Mouse (Mus musculus) ES-E14 (cell line): Measurements from ENCODE around the gene Hk1. TPM values are rescaled to one million over a fixed set of nuclear protein-coding genes. Genes with fewer than 3 reads are reported as not detected.

ENCODE experiments used
- DNase-seq: peaks from one replicate; pipeline ENCODE4 v3.0.0-alpha.2; 2013; ENCODE audit warnings: low read depth, low spot score
- H3K27ac ChIP-seq: 2 replicates; pipeline ENCODE4 v1.5.1; 2012; ENCODE audit warnings: low read depth, mild to moderate bottlenecking, low read length, moderate library complexity, mixed read lengths; ENCODE audit not compliant: poor library complexity, insufficient read depth, severe bottlenecking
- H3K36me3 ChIP-seq: 2 replicates; pipeline ENCODE4 v1.6.1; 2012; ENCODE audit warnings: mild to moderate bottlenecking, low read length, moderate library complexity, mixed read lengths; ENCODE audit not compliant: control insufficient read depth, poor library complexity, insufficient read depth, severe bottlenecking
- H3K4me1 ChIP-seq, 2 experiments: fragments of 150-350 bp in 1 of 2; sonication (generic) in 1 of 2; 2 replicates each; pipeline ENCODE4 v1.6.1; 2012; ENCODE audit warnings: low read length in 2 of 2, mild to moderate bottlenecking in 1 of 2, mixed read lengths in 1 of 2; ENCODE audit not compliant: control insufficient read depth in 2 of 2, insufficient read depth in 2 of 2, poor library complexity in 1 of 2
- H3K4me3 ChIP-seq, 2 experiments: fragments of 150-350 bp in 1 of 2; sonication (generic) in 1 of 2; 2 replicates each; pipeline ENCODE4 v1.5.1; 2012; ENCODE audit warnings: low read length in 2 of 2, low read depth in 1 of 2, mild to moderate bottlenecking in 1 of 2, mixed read lengths in 1 of 2; ENCODE audit not compliant: insufficient read depth in 1 of 2, poor library complexity in 1 of 2, severe bottlenecking in 1 of 2
- H3K9ac ChIP-seq: 2 replicates; pipeline ENCODE4 v1.6.1; 2012; ENCODE audit warnings: low read depth, mild to moderate bottlenecking, low read length, mixed read lengths; ENCODE audit not compliant: poor library complexity, insufficient read depth, severe bottlenecking
- H3K9me3 ChIP-seq: fragments of 150-350 bp; sonication (generic); 2 replicates; pipeline ENCODE4 v1.6.1; 2012; ENCODE audit warnings: low read depth, mild to moderate bottlenecking, low read length; ENCODE audit not compliant: control insufficient read depth, insufficient read depth
- CHD2 ChIP-seq: IDR thresholded peaks from 2 replicates; pipeline ENCODE4 v1.6.1; 2014; ENCODE audit warnings: mild to moderate bottlenecking, low read depth, low read length, inconsistent platforms
- HCFC1 ChIP-seq: IDR thresholded peaks from 2 replicates; pipeline ENCODE4 v1.6.1; 2012; ENCODE audit warnings: low read length, inconsistent platforms, borderline replicate concordance; ENCODE audit not compliant: insufficient read depth
- MAFK ChIP-seq: IDR thresholded peaks from 2 replicates; pipeline ENCODE4 v1.6.1; 2014; ENCODE audit warnings: mild to moderate bottlenecking, low read depth, low read length, inconsistent platforms; ENCODE audit not compliant: insufficient read depth
- ZC3H11A ChIP-seq: IDR thresholded peaks from 2 replicates; pipeline ENCODE4 v1.6.1; 2012; ENCODE audit warnings: low read depth, mild to moderate bottlenecking, inconsistent platforms, low read length, borderline replicate concordance
- ZNF384 ChIP-seq: IDR thresholded peaks from 2 replicates; pipeline ENCODE4 v1.6.1; 2012; ENCODE audit warnings: low read depth, low read length, inconsistent platforms
- in situ Hi-C, 2 experiments: fragments of 600-800 bp; cut with MboI; formaldehyde crosslinking; loops; one replicate each; pipeline ENCODE4 v1.15.1; 2025; ENCODE audit warnings: low sequenced_read_pairs in 2 of 2, inconsistent platforms in 1 of 2; ENCODE audit not compliant: unreplicated experiment in 2 of 2
- total RNA-seq: library from RNA; depleted of rRNA; stranded (reverse); fragments of 300-350 nt; gene quantifications from 2 replicates; pipeline ENCODE4 v1.2.3, GENCODE M21; 2012

Hk1 gene
- total RNA-seq, 1 experiment, result 18.8 TPM

- in situ Hi-C loops, result no loop called here
- peaks cover 0 to 18% of the 10 kb centered on the region in 2 experiments; a peak in 3 of 4 replicates for H3K4me1 ChIP-seq
Observed at GRCm38 (mm10) chr10:62316467-62316866, 63.2 kb downstream of the Hk1 start.

GRCm38 (mm10) chr10:62313885-62314424 is 65.8 kb downstream of the Hk1 start:
- Histone ChIP-seq H3K4me1 (peaks cover 0 to 21% of the 10 kb centered on the region in 2 experiments; a peak in 3 of 4 replicates), H3K4me3 (peak overlapping the region; percentile 7 to 32; a peak in 2 of 4 replicates), H3K27ac (peak overlapping the region; percentile 53), H3K9me3 (no peaks in the 10 kb centered on the region), H3K36me3 (no peaks in the 10 kb centered on the region; the same call in 1 of the 2 replicates), H3K9ac (peak overlapping the region; percentile 49; the same call in 1 of the 2 replicates)
- TF ChIP-seq ZNF384, result no peak
- peak; percentile 44 for DNase-seq
- in situ Hi-C loops, result no loop called here

More at GRCm38 (mm10) chr10:62316467-62316866, 63.2 kb downstream of the Hk1 start:
- no peak overlapping the region for H3K4me3 ChIP-seq
- TF ChIP-seq MAFK (no peak), HCFC1 (no peak), ZC3H11A (no peak), ZNF384 (no peak), CHD2 (no peak)
- H3K9ac ChIP-seq, result no peak overlapping the region
- H3K36me3 ChIP-seq, result no peaks in the 10 kb centered on the region; the same call in 1 of the 2 replicates
- DNase-seq, result no peak
- H3K27ac ChIP-seq, result no peak overlapping the region
- H3K9me3 ChIP-seq, result no peaks in the 10 kb centered on the region

GRCm38 (mm10) chr10:62313140-62313539 is 66.6 kb downstream of the Hk1 start:
- no peak overlapping the region for H3K9ac ChIP-seq
- TF ChIP-seq ZNF384, result no peak
- TF ChIP-seq ZC3H11A, result no peak
- no peak for TF ChIP-seq CHD2
- no peak for TF ChIP-seq MAFK
- no peak for TF ChIP-seq HCFC1
- DNase-seq, result no peak
- no peaks in the 10 kb centered on the region for H3K9me3 ChIP-seq
- H3K27ac ChIP-seq, result no peak overlapping the region
- in situ Hi-C loops, result no loop called here
- no peaks in the 10 kb centered on the region; the same call in 1 of the 2 replicates for H3K36me3 ChIP-seq
- peaks cover 0 to 21% of the 10 kb centered on the region in 2 experiments; a peak in 3 of 4 replicates for H3K4me1 ChIP-seq
- H3K4me3 ChIP-seq, result no peak overlapping the region

- H3K4me1 ChIP-seq, result peaks cover 0 to 21% of the 10 kb centered on the region in 2 experiments; a peak in 3 of 4 replicates
- no peak overlapping the region for H3K4me3 ChIP-seq
- in situ Hi-C loops, result no loop called here
Observed at GRCm38 (mm10) chr10:62311464-62311863, 68.2 kb downstream of the Hk1 start.

More at GRCm38 (mm10) chr10:62311464-62311863, 68.2 kb downstream of the Hk1 start:
- Histone ChIP-seq H3K27ac (no peak overlapping the region), H3K9ac (no peak overlapping the region), H3K36me3 (no peaks in the 10 kb centered on the region; the same call in 1 of the 2 replicates), H3K9me3 (no peaks in the 10 kb centered on the region)
- TF ChIP-seq ZNF384 (no peak), ZC3H11A (no peak), CHD2 (no peak), HCFC1 (no peak), MAFK (no peak)
- DNase-seq, result no peak
